Mouse (Mus musculus) embryonic facial prominence, embryonic 15.5 days (tissue): ENCODE data around the gene Anks1b. TPM values are rescaled to one million over a fixed set of nuclear protein-coding genes. Genes with fewer than 3 reads are reported as not detected.

Experiments used
- ATAC-seq: fragments of 200-750 bp; cut with Nextera tagmentation; 2 replicates; pipeline ENCODE4 v1.8.0; 2017; ENCODE audit warnings: low read depth, moderate TSS enrichment; ENCODE audit not compliant: insufficient number of reproducible peaks, low FRiP score, low TSS enrichment
- H3K27ac ChIP-seq: fragments of 300-500 bp; sonication (generic); replicated peaks from 2 replicates; pipeline ENCODE4 v1.5.1; 2015; ENCODE audit warnings: mild to moderate bottlenecking, inconsistent platforms
- H3K27me3 ChIP-seq: fragments of 300-500 bp; sonication (generic); 2 replicates; pipeline ENCODE4 v1.6.1; 2015; ENCODE audit warnings: inconsistent platforms
- H3K36me3 ChIP-seq: fragments of 300-500 bp; sonication (generic); 2 replicates; pipeline ENCODE4 v1.6.1; 2015; ENCODE audit warnings: mild to moderate bottlenecking, inconsistent platforms
- H3K4me1 ChIP-seq: fragments of 300-500 bp; sonication (generic); 2 replicates; pipeline ENCODE4 v1.6.1; 2015; ENCODE audit warnings: inconsistent platforms
- H3K4me2 ChIP-seq: fragments of 300-500 bp; sonication (generic); replicated peaks from 2 replicates; pipeline ENCODE4 v1.6.1; 2015; ENCODE audit warnings: mild to moderate bottlenecking, inconsistent platforms
- H3K4me3 ChIP-seq: fragments of 300-500 bp; sonication (generic); replicated peaks from 2 replicates; pipeline ENCODE4 v1.5.1; 2015; ENCODE audit warnings: mild to moderate bottlenecking, inconsistent platforms
- H3K9ac ChIP-seq: fragments of 300-500 bp; sonication (generic); 2 replicates; pipeline ENCODE4 v1.6.1; 2015; ENCODE audit warnings: inconsistent platforms
- H3K9me3 ChIP-seq: fragments of 300-500 bp; sonication (generic); replicated peaks from 2 replicates; pipeline ENCODE4 v1.6.1; 2016; ENCODE audit warnings: inconsistent platforms
- WGBS: fragments of 180-500 bp; shearing (Covaris S2); methylation state at CpG from one replicate; pipeline ENCODE4 v1.1.7; 2015; 5-methylcytosine and 5-hydroxymethylcytosine counted together
- polyA plus RNA-seq: library from polyadenylated mRNA; unstranded; fragments of >200 nt; fragmentation: Nextera tagmentation; extraction: Ambion mirVana; gene quantifications from 2 replicates; pipeline ENCODE4 v1.2.1, GENCODE M21; 2015

Gene Anks1b
- polyA plus RNA-seq, 1 experiment from 2014 or later = 2.0 TPM

DNA sequence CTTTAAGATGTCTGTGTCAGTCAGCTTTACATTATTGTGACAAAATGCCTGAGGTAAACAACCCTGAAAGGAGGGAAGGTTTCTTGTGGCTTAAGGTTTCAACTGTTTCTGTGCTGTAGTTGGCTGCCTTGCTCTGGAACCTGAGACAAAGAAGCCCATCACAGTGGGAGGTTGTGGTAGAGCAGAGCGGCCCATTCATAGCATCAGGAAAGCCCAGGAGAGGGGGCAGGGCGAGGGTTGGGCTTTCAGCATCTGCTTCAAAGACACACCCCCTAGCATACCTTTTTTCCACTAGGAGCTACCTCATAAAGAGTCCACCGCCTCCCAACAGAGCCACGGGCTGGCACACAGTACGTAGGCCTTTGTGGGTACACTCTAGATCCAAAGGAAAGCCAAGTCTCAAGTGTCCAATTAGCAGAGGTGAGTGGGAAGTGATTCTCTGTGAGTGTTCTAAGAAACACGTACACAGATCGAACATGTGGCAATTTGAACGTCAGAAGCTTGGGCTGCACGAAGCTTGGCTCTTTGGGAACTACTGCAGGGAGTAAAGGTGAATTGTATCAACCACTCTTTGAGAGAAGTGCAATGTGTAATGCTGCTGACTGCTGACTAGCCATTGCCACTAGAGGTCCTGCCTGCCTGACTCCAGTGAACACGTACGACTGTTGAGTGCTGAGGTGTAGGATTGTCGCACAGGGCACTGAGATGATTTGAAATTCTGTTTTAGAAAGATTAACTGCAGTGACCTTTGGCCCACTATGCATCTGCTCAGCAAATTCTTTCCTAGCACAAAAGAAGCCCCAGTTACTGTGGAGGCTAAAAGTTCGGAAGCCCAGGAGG is 906.5 kb downstream of the Anks1b start:
- Histone ChIP-seq H3K27me3 (no peaks in the 10 kb centered on the region), H3K4me1 (no peaks in the 10 kb centered on the region), H3K27ac (no peak overlapping the region), H3K36me3 (no peaks in the 10 kb centered on the region), H3K4me2 (no peak overlapping the region), H3K9ac (no peak overlapping the region), H3K4me3 (no peak overlapping the region), H3K9me3 (no peaks in the 10 kb centered on the region)
- 55% methylated on average over 13 of the region's 13 CpGs for WGBS
- no peak for ATAC-seq

DNA sequence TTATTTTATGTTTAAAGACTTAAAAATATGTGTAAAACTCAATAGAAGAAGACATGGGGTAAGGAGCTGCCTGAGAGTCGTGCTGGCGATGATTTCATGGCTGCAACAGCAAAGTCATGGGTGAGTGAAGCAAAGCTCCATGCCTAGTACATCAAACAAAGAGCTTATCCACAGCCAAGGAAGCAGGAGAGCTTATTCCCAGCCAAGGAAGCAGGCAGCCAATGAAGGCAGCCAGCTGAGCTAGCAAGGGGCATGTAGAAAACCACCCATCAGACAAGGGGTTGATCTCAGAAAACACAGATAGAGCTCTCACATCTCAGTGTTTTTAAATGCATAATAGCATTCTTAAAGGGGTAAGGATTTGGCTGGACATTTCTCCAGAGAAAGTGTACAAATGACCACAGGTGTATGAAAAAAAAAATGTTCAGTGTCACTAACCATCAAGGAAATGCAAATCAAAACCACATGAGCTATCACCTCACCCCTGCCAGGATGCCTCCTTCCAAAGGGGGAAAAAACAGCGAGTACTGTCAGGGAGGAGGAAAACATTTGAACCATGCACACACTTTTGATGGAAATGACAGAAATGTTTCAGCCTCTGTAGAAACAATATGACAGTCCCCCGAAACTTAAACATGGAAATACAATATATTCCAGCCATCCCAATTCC is 911.8 kb downstream of the Anks1b start:
- Histone ChIP-seq H3K4me3 (no peak overlapping the region), H3K27ac (no peak overlapping the region), H3K27me3 (no peaks in the 10 kb centered on the region), H3K36me3 (no peaks in the 10 kb centered on the region), H3K9me3 (no peaks in the 10 kb centered on the region), H3K9ac (no peak overlapping the region), H3K4me2 (no peak overlapping the region), H3K4me1 (no peaks in the 10 kb centered on the region)
- no peak for ATAC-seq
- 65% methylated on average over 4 of the region's 4 CpGs for WGBS

DNA sequence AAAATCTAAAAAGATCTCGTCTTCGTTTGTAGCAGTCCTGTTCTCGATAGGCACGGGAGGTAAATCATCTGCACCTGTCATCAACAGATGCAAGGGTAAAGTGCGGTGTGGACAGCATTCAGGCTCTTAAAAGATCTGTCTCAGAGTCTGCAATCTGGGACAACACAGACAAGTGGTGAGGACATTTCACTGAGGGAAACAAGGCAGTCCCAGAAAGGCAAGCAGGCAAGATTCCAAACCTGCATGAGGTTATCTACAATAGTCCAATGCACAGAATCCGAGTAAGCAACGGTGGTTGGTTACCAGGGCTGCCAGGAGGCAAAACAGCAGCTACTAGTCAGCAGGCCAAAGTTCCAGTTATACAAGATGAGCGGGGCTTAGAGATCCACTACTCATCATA is 912.4 kb downstream of the Anks1b start:
- Histone ChIP-seq H3K4me3 (no peak overlapping the region), H3K27me3 (no peaks in the 10 kb centered on the region), H3K4me1 (no peaks in the 10 kb centered on the region), H3K27ac (no peak overlapping the region), H3K9me3 (no peaks in the 10 kb centered on the region), H3K36me3 (no peaks in the 10 kb centered on the region), H3K4me2 (no peak overlapping the region), H3K9ac (no peak overlapping the region)
- WGBS = 83% methylated on average over 8 of the region's 8 CpGs
- no peak for ATAC-seq

DNA sequence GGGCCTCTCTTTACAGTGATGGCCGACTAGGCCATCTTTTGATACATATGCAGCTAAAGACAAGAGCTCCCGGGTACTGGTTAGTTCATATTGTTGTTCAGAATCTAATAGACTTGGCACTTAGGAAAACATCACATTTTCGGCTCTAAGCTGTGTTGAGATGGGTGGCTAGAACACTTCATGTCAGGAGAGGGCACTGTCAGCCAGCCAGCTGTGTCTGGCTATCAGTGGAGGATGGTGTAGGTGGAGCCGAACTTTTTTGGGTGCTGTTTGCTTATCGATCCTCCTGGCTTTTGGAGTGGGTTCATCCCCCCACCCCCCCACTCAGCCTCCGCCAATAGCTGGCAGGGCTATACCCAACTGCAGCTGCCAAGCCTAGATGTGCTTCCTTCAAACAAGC is 929.8 kb downstream of the Anks1b start:
- no peak overlapping the region for H3K4me2 ChIP-seq
- no peak overlapping the region for H3K4me3 ChIP-seq
- no peaks in the 10 kb centered on the region for H3K36me3 ChIP-seq
- H3K9me3 ChIP-seq = no peaks in the 10 kb centered on the region
- no peak overlapping the region for H3K9ac ChIP-seq
- no peak overlapping the region for H3K27ac ChIP-seq
- H3K4me1 ChIP-seq = no peaks in the 10 kb centered on the region
- 60% methylated on average over 6 of the region's 6 CpGs for WGBS
- no peaks in the 10 kb centered on the region for H3K27me3 ChIP-seq
- no peak for ATAC-seq

DNA sequence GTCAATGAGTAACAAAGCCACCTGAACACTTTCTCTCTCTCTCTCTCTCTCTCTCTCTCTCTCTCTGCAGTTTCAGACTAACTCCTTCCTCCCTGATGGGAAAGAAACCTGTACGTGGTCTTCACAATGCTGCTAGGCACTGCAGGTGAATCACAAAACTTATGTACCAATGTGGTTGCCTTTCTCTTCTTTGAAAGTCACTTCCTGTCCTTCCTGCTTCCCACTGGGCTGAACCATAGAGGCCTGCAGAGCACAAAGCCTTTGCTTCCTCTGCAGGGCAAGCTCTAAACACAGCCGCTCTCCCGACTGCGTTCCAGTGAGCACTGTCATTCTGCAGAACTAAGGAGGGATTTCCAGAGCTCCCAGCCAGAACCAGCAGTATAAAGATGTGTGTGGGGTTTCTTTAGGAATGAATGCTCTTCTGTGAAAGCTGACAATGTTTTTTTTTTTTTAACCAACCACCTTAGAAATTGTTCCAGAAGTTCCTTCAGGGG is 931.3 kb downstream of the Anks1b start:
- Histone ChIP-seq H3K4me1 (no peaks in the 10 kb centered on the region), H3K9me3 (no peaks in the 10 kb centered on the region), H3K4me3 (no peak overlapping the region), H3K27me3 (no peaks in the 10 kb centered on the region), H3K27ac (no peak overlapping the region), H3K4me2 (no peak overlapping the region), H3K36me3 (no peaks in the 10 kb centered on the region), H3K9ac (no peak overlapping the region)
- 18% methylated on average over 4 of the region's 4 CpGs for WGBS
- ATAC-seq = no peak

DNA sequence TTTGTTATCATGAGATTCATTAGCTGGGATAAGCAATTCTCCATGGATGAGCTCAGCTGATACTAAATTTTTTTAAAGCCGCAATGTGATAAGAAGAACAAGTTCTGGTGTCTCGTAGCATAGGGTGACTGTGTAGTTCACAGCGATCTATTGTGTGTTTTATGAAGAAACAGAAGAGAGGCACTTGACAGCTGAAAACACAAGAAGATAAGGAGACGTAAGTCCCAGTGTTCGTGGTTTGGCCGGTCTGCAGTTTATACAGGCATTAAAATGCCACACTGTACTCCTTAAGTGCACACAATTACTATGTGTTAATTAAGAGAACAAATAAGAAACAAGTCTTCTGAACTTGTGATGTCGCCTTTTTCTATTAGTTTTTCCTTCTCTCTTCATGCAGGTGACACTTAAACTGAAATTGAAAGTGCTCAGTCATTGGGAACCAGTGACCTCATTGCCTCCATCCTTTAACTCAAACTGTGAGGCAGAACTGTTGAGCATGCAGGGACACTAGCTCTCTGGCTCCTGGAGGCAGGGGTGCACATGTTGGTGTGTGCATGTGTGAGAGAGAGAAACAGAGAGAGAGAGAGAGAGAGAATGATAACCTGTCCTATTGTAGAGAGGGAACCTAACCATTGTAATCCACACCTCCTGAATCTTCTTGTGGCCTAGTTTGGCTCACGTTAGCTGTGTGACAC is 935.5 kb downstream of the Anks1b start:
- no peak overlapping the region for H3K27ac ChIP-seq
- ATAC-seq = no peak
- WGBS = 89% methylated on average over 8 of the region's 8 CpGs
- H3K27me3 ChIP-seq = no peaks in the 10 kb centered on the region
- no peaks in the 10 kb centered on the region for H3K4me1 ChIP-seq
- H3K9me3 ChIP-seq = no peaks in the 10 kb centered on the region
- H3K36me3 ChIP-seq = no peaks in the 10 kb centered on the region
- no peak overlapping the region for H3K9ac ChIP-seq
- no peak overlapping the region for H3K4me3 ChIP-seq
- no peak overlapping the region for H3K4me2 ChIP-seq

DNA sequence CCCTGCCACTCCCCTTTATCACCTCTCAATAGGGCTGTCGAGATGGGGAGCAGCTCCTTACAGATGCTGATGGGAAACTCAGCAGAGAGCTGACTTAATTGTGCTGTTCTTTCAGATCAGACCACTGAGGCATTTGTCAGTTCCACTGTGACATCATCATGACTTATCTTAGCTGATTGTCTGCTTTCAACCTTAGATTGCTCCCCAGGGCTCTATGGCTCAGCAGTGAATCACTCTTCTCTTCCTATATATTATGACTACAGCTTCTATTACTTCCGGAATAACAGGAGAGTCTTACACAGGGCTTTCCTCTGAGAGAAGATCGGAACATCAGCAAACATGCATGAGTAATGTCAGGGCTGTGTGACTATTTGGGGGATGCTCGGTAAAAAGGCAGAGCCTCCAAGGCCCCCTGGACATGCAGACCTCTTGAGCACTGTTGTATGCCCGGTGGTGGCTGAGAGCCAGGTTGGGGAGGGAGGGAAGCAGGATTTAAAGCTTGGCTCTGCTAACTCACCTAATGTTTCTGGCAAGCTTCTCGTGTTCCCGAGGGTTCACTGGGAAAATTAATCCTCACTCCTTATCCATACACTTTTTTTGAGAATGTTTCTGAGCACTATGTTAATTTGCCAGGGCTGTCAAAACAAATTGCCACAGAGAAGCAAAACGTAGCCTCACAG is 936.7 kb downstream of the Anks1b start:
- Histone ChIP-seq H3K4me2 (no peak overlapping the region), H3K27ac (no peak overlapping the region), H3K27me3 (no peaks in the 10 kb centered on the region), H3K4me1 (no peaks in the 10 kb centered on the region), H3K4me3 (no peak overlapping the region), H3K9me3 (no peaks in the 10 kb centered on the region), H3K36me3 (no peaks in the 10 kb centered on the region), H3K9ac (no peak overlapping the region)
- WGBS = 30% methylated on average over 8 of the region's 8 CpGs
- no peak for ATAC-seq

DNA sequence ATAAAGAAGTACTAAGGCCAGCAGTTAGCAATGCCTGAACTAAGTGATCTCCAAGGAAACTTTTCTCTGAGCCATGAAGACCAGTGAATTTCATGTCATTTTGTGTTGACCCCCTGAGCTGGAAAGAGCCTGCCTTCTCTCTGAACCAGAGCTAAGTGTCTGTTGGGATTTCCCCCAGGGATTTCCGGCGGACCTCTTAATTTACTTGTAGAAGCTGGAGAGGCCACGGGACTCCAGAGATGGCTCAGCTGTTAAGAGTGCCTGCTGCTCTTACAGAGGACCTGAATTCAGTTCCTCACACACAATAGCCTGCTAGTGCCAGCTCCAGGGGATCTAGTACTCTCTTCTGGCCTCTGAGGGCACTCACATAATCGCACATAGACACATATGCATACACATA is 938.1 kb downstream of the Anks1b start:
- 72% methylated on average over 4 of the region's 4 CpGs for WGBS
- no peak overlapping the region for H3K4me3 ChIP-seq
- H3K9ac ChIP-seq = no peak overlapping the region
- no peak overlapping the region for H3K4me2 ChIP-seq
- ATAC-seq = no peak
- no peaks in the 10 kb centered on the region for H3K4me1 ChIP-seq
- H3K27ac ChIP-seq = no peak overlapping the region
- no peaks in the 10 kb centered on the region for H3K36me3 ChIP-seq
- no peaks in the 10 kb centered on the region for H3K27me3 ChIP-seq
- no peaks in the 10 kb centered on the region for H3K9me3 ChIP-seq

DNA sequence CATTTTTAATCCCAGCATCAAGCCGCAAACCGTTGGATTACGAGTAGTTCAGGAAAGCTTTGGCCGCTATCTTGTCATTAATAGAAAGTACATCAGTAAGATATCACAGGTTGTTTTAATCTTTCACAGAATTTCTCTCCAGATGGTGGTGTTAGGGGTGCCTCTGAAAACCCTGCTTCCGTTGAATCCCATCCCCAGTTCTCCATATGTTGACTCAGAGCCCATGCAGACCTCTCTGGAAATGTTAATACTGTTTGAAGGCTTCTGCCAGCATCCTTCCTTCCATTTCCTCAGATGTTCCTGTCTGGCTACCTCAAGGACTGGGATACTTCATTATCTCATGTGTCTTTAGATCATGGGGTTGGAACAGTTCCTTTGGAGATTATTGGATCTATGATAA is 940.0 kb downstream of the Anks1b start:
- H3K9me3 ChIP-seq = no peaks in the 10 kb centered on the region
- H3K9ac ChIP-seq = no peak overlapping the region
- 89% methylated on average over 5 of the region's 5 CpGs for WGBS
- no peak overlapping the region for H3K4me2 ChIP-seq
- no peaks in the 10 kb centered on the region for H3K36me3 ChIP-seq
- no peak overlapping the region for H3K4me3 ChIP-seq
- ATAC-seq = no peak
- H3K27me3 ChIP-seq = 0 out of 2 replicates have a peak, but pooled peaks cover 2% of the 10 kb centered on the region
- H3K27ac ChIP-seq = no peak overlapping the region
- no peaks in the 10 kb centered on the region for H3K4me1 ChIP-seq

DNA sequence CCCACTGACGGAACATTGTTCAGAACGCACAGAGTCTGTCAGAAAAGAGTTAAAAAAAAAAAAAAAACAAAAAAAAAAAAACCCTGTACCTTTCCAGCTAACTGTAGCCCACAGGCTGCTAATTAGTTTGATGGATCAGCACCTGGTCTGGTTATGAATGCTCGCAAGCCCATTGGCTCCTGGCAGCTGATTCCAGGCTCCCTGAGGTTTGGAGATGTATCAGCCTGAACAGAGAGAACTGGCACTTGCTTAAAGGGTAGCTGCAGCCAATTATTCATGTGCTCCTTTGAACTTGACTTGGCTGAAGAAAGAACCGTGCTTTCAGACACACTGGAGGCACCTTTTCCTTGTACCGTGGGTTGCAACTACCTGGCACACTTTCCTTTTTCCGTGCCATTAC is 941.1 kb downstream of the Anks1b start:
- no peaks in the 10 kb centered on the region for H3K4me1 ChIP-seq
- ATAC-seq = no peak
- no peaks in the 10 kb centered on the region for H3K36me3 ChIP-seq
- H3K4me2 ChIP-seq = no peak overlapping the region
- H3K27me3 ChIP-seq = 0 out of 2 replicates have a peak, but pooled peaks cover 2% of the 10 kb centered on the region
- 59% methylated on average over 6 of the region's 6 CpGs for WGBS
- H3K4me3 ChIP-seq = no peak overlapping the region
- H3K9me3 ChIP-seq = no peaks in the 10 kb centered on the region
- no peak overlapping the region for H3K27ac ChIP-seq
- no peak overlapping the region for H3K9ac ChIP-seq
